Mouse (Mus musculus) olfactory bulb, adult 2 months (tissue): ENCODE data around the gene Myocos.

Source experiments
- CTCF ChIP-seq: fragments of 200-500 bp; IDR thresholded peaks from 2 replicates; pipeline ENCODE4 v1.5.1; 2012; ENCODE audit warnings: low read depth, mild to moderate bottlenecking, low read length, moderate library complexity; ENCODE audit not compliant: insufficient read depth
- POLR2A ChIP-seq: fragments of 200-500 bp; IDR thresholded peaks from 2 replicates; pipeline ENCODE4 v1.6.1; 2012; ENCODE audit warnings: mild to moderate bottlenecking, low read depth, low read length, moderate library complexity; ENCODE audit not compliant: insufficient read depth

GRCm38 (mm10) chr1:162658119-162658518 is at the start of gene Myocos:
- TF ChIP-seq POLR2A (no peak), CTCF (no peak)
